ENCODE assay signal across 9 mouse cellular contexts in the genomic region with DNA sequence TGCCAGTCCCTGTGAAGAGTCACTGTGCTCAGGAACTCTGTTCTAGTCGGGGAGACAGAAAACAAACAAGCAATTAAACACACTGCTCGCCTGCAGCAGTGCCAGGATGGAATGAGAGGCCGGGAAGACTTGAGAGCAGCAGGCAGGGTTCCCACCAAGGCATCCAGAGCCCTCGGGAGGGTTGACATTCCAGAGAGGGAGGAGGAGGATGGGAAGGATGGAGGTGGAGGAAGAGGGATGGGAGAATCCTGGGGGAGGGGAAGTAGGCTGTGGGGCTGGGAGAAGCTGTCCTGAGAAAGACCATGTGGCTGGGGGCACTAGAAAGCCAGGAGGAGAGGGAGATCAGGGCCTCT. TPM values are rescaled to one million over a fixed set of nuclear protein-coding genes. Genes with fewer than 3 reads are reported as not detected.
DNase-seq lines count a peak whose midpoint lies in the region; ATAC-seq and TF ChIP-seq lines count a peak whose summit lies in the region.
"Had no signal": no experiment of that assay in that cellular context is flagged by ENCODE, and none has a peak within 500 bp of the region (broad histone marks: within the 10 kb centered on the region; RNA-seq: fewer than 3 reads in every experiment).

No protein-coding gene starts in this region.

- peaks cover 3% of the 10 kb centered on the region; the same call in 1 of the 2 replicates for H3K27me3 ChIP-seq in heart, embryonic 11.5 days (ENCODE audit: control insufficient read depth, insufficient read depth, low read length)
- 0 out of 2 replicates have a peak, but pooled peaks cover 3% of the 10 kb centered on the region for H3K27me3 ChIP-seq in hindbrain, postnatal 0 days (ENCODE audit: insufficient read depth, low read length)
- H3K27me3 ChIP-seq: CH12.LX had no signal

- 7% methylated on average over 4 of the region's 4 CpGs for WGBS in heart, embryonic 11.5 days (ENCODE audit: insufficient replicate concordance)
- 7% methylated on average over 4 of the region's 4 CpGs for WGBS in hindbrain, postnatal 0 days

- H3K27ac ChIP-seq in heart, embryonic 11.5 days (ENCODE audit: low read depth, low read length) = peak overlapping the region; percentile 93
- peak overlapping the region; percentile 38; the same call in 1 of the 2 replicates for H3K27ac ChIP-seq in hindbrain, postnatal 0 days

- TF ChIP-seq CTCF in hindbrain, postnatal 0 days (IDR thresholded peaks at IDR 0.05; ENCODE audit: low read depth) = no peak

- no peaks in the 10 kb centered on the region for H3K36me3 ChIP-seq in heart, embryonic 11.5 days (ENCODE audit: control insufficient read depth, insufficient read depth, low read length)
- no peaks in the 10 kb centered on the region for H3K36me3 ChIP-seq in hindbrain, postnatal 0 days (ENCODE audit: insufficient read depth, low read length)

- DNase-seq in heart, adult 8-10 months (ENCODE audit: low spot score) = no peak
- peak; percentile 65 for DNase-seq in embryo, embryonic 9.5 days (ENCODE audit: extremely low spot score)
- no peak for DNase-seq in hindbrain, postnatal 0 days (ENCODE audit: low spot score)
- peak; percentile 78 for DNase-seq in lung, postnatal 36 days
- no peak for DNase-seq in right cerebral cortex, postnatal 4 days
- no peak for DNase-seq in adrenal gland, adult (ENCODE audit: inconsistent age in 2 of 2, low spot score in 1 of 2)
- DNase-seq in right cerebral cortex, adult 18-20 months = no peak

- H3K4me3 ChIP-seq in heart, embryonic 11.5 days (ENCODE audit: low read depth, low read length) = no peak overlapping the region
- H3K4me3 ChIP-seq in hindbrain, postnatal 0 days (ENCODE audit: low read length) = no peak overlapping the region

- H3K9ac ChIP-seq in heart, embryonic 11.5 days (ENCODE audit: low read depth, low read length) = peak overlapping the region; percentile 65
- H3K9ac ChIP-seq in hindbrain, postnatal 0 days (replicated peaks; ENCODE audit: low read length) = no peak overlapping the region

- H3K4me2 ChIP-seq in heart, embryonic 11.5 days = peak overlapping the region; percentile 5; the same call in 1 of the 2 replicates
- H3K4me2 ChIP-seq in hindbrain, postnatal 0 days (ENCODE audit: low read depth, low read length) = no peak overlapping the region

- no peak; the same call in 1 of the 2 replicates for ATAC-seq in heart, embryonic 11.5 days (replicated peaks; ENCODE audit: insufficient number of reproducible peaks, low FRiP score, low TSS enrichment)
- no peak for ATAC-seq in hindbrain, postnatal 0 days

- H3K4me1 ChIP-seq in heart, embryonic 11.5 days (ENCODE audit: control insufficient read depth, insufficient read depth, low read length) = peaks cover 50% of the 10 kb centered on the region
- no peaks in the 10 kb centered on the region for H3K4me1 ChIP-seq in hindbrain, postnatal 0 days (ENCODE audit: insufficient read depth, low read length)

- no peaks in the 10 kb centered on the region for H3K9me3 ChIP-seq in heart, embryonic 11.5 days (replicated peaks; ENCODE audit: control insufficient read depth, low read length)
- H3K9me3 ChIP-seq in hindbrain, postnatal 0 days (ENCODE audit: low read length) = no peaks in the 10 kb centered on the region

RNA-seq across cellular contexts. Expression of a gene that starts 6.0 kb away (rescaled TPM):
- 21.1 and 23.1 TPM in 2 replicates for polyA plus RNA-seq in heart, embryonic 11.5 days (2014; fragmentation: Nextera tagmentation; extraction: Ambion mirVana)
- total RNA-seq in heart, adult 8-10 months (2022) = 1 to 10 TPM; 1.2 to 2.2 (median 1.4) TPM
- total RNA-seq in hindbrain, postnatal 0 days (2014; rRNA removed) = 0.93 and 1.2 TPM in 2 replicates
- polyA plus RNA-seq in hindbrain, postnatal 0 days (2015; fragmentation: Nextera tagmentation; extraction: Ambion mirVana) = 3.6 and 4.3 TPM in 2 replicates

RNA-seq across cellular contexts. Expression of a gene that starts 51.3 kb away (rescaled TPM):
- polyA plus RNA-seq in heart, embryonic 11.5 days (2014; fragmentation: Nextera tagmentation; extraction: Ambion mirVana) = 12.3 and 13.8 TPM in 2 replicates
- 10 to 100 TPM; 10.3 to 17.0 (median 15.9) TPM for total RNA-seq in heart, adult 8-10 months (2022)
- total RNA-seq in hindbrain, postnatal 0 days (2014; rRNA removed) = 41.3 and 45.6 TPM in 2 replicates
- 27.6 and 29.4 TPM in 2 replicates for polyA plus RNA-seq in hindbrain, postnatal 0 days (2015; fragmentation: Nextera tagmentation; extraction: Ambion mirVana)

RNA-seq across cellular contexts. Expression of a gene that starts 51.5 kb away (rescaled TPM):
- polyA plus RNA-seq in heart, embryonic 11.5 days (2014; fragmentation: Nextera tagmentation; extraction: Ambion mirVana) = 58.9 and 68.6 TPM in 2 replicates
- 10 to 100 TPM; 66.2 to 82.2 (median 75.4) TPM for total RNA-seq in heart, adult 8-10 months (2022)
- total RNA-seq in hindbrain, postnatal 0 days (2014; rRNA removed) = 68.7 and 89.6 TPM in 2 replicates
- 79.8 and 85.8 TPM in 2 replicates for polyA plus RNA-seq in hindbrain, postnatal 0 days (2015; fragmentation: Nextera tagmentation; extraction: Ambion mirVana)

Comparison
In these comparisons a context has a peak if more than half of its experiments do, and no peak if none do; other contexts are left out.
1. DNase-seq: peak in embryo, embryonic 9.5 days (single experiment) and lung, postnatal 36 days (single experiment); none in heart, adult 8-10 months (single experiment), hindbrain, postnatal 0 days (single experiment), right cerebral cortex, postnatal 4 days (single experiment), adrenal gland, adult (0 of 2) and right cerebral cortex, adult 18-20 months (single experiment).